Mouse (Mus musculus) cerebellum, adult 8-10 months (tissue): ENCODE measurements around the gene Ascl5.
A peak's percentile ranks its signal among the peaks of the same experiment; 100 is the strongest.

ENCODE experiments used
- DNase-seq: peaks from one replicate; pipeline ENCODE4 v3.0.0; 2022

Ascl5 gene

GRCm38 (mm10) chr1:136052547-136052946 lies 1.9 kb downstream of the Ascl5 start, which contains the start of gene Cacna1s:
Cacna1s (plus strand) TSS chr1:136052750.
- DNase-seq = no peak

GRCm38 (mm10) chr1:136055771-136056170 lies 5.2 kb downstream of the Ascl5 start:
- no peak for DNase-seq

GRCm38 (mm10) chr1:136058594-136058993 lies 8.0 kb downstream of the Ascl5 start:
- no peak for DNase-seq

GRCm38 (mm10) chr1:136061041-136061789 lies 10.6 kb downstream of the Ascl5 start:
- peak; percentile 81 for DNase-seq

GRCm38 (mm10) chr1:136061790-136062141 lies 11.2 kb downstream of the Ascl5 start:
- DNase-seq = no peak

- no peak for DNase-seq
Observed at GRCm38 (mm10) chr1:136063991-136064390, 13.4 kb downstream of the Ascl5 start.

- DNase-seq = no peak
Observed at GRCm38 (mm10) chr1:136066621-136067020, 16.0 kb downstream of the Ascl5 start.

GRCm38 (mm10) chr1:136067579-136067978 lies 17.0 kb downstream of the Ascl5 start:
- no peak for DNase-seq

GRCm38 (mm10) chr1:136076086-136076485 lies 25.5 kb downstream of the Ascl5 start:
- DNase-seq = peak; percentile 51

GRCm38 (mm10) chr1:136077656-136078055 lies 27.1 kb downstream of the Ascl5 start:
- no peak for DNase-seq

- DNase-seq = no peak
Observed at GRCm38 (mm10) chr1:136081161-136081560, 30.6 kb downstream of the Ascl5 start.

GRCm38 (mm10) chr1:136085988-136086685 lies 35.5 kb downstream of the Ascl5 start:
- no peak for DNase-seq

- DNase-seq = no peak
Observed at GRCm38 (mm10) chr1:136089368-136090165, 39.0 kb downstream of the Ascl5 start.

GRCm38 (mm10) chr1:136093726-136094125 lies 43.1 kb downstream of the Ascl5 start:
- DNase-seq = no peak

GRCm38 (mm10) chr1:136094807-136095206 lies 44.2 kb downstream of the Ascl5 start:
- no peak for DNase-seq
